In genomic region chr9:79518640-79519039, GRCm38 (mm10) we compare ENCODE assay signal across 18 mouse cellular contexts.
A peak's percentile ranks its signal among the peaks of the same experiment; 100 is the strongest.
DNase-seq lines count a peak whose midpoint lies in the region; ATAC-seq and TF ChIP-seq lines count a peak whose summit lies in the region.
"Had no signal": no experiment of that assay in that cellular context is flagged by ENCODE, and none has a peak within 500 bp of the region (broad histone marks: within the 10 kb centered on the region; RNA-seq: fewer than 3 reads in every experiment).

No protein-coding gene starts in this region.

- DNase-seq in heart, adult 11 months, result peak; percentile 93
- no peak for DNase-seq in heart, postnatal 25 days (ENCODE audit: low spot score)
- DNase-seq in kidney, postnatal 10 days, result peak; percentile 10
- DNase-seq in thymus, adult 18-20 months, result no peak
- DNase-seq in gastrocnemius, postnatal 25 days, result no peak
- no peak for DNase-seq in adrenal gland, adult 2 months
- DNase-seq: adrenal gland, postnatal 14 days; cerebellum, adult 18-20 months; forebrain, postnatal 0 days; layer of hippocampus, adult 9-11 months; lung, postnatal 10 days; right cerebral cortex, postnatal 25 days had no signal

- H3K4me1 ChIP-seq in embryonic fibroblast, embryonic 13.5 days (ENCODE audit: control insufficient read depth, insufficient read depth, low read length), result peaks cover 5% of the 10 kb centered on the region
- H3K4me1 ChIP-seq in heart, embryonic 13.5 days, result peaks cover 26% of the 10 kb centered on the region
- H3K4me1 ChIP-seq: embryonic facial prominence, embryonic 12.5 days; liver, embryonic 15.5 days had no signal

- H3K27ac ChIP-seq in embryonic fibroblast, embryonic 13.5 days (ENCODE audit: insufficient read depth, low read length), result 0 out of 2 replicates have a peak overlapping the region, but pooled peaks have one; percentile 2
- H3K27ac ChIP-seq in heart, embryonic 13.5 days (replicated peaks), result peak overlapping the region; percentile 90
- H3K27ac ChIP-seq: embryonic facial prominence, embryonic 12.5 days; kidney, postnatal 0 days; liver, embryonic 15.5 days had no signal

- intact Hi-C loops in heart, postnatal 25 days (cut with DNase I), result loop anchor here (10.0 kb wide), 1 partner anchor 196 kb away; the partner anchor contains the start of gene Col12a1

- no peaks in the 10 kb centered on the region for H3K27me3 ChIP-seq in heart, embryonic 13.5 days (replicated peaks)
- H3K27me3 ChIP-seq: CH12.LX; embryonic facial prominence, embryonic 12.5 days; liver, embryonic 15.5 days had no signal

- no peak for TF ChIP-seq CTCF in embryonic fibroblast, embryonic 13.5 days (IDR thresholded peaks at IDR 0.05; ENCODE audit: borderline replicate concordance, insufficient read depth, low read length)

- H3K36me3 ChIP-seq in heart, embryonic 13.5 days, result no peaks in the 10 kb centered on the region
- H3K36me3 ChIP-seq: embryonic facial prominence, embryonic 12.5 days; liver, embryonic 15.5 days had no signal

- ATAC-seq in heart, embryonic 13.5 days (ENCODE audit: extremely low read depth, insufficient number of reproducible peaks, low FRiP score, low TSS enrichment), result peak; percentile 71; the same call in 1 of the 2 replicates
- ATAC-seq: forebrain, postnatal 0 days had no signal

- TF ChIP-seq POLR2A in embryonic fibroblast, embryonic 13.5 days (IDR thresholded peaks at IDR 0.05; ENCODE audit: low read depth, low read length), result no peak

- no peak overlapping the region for H3K4me3 ChIP-seq in embryonic fibroblast, embryonic 13.5 days (ENCODE audit: insufficient read depth, low read length)
- peak overlapping the region; percentile 8; the same call in 1 of the 2 replicates for H3K4me3 ChIP-seq in heart, embryonic 13.5 days
- H3K4me3 ChIP-seq: embryonic facial prominence, embryonic 12.5 days; liver, embryonic 15.5 days had no signal

- 48% methylated on average over 1 of the region's 1 CpGs for WGBS in heart, embryonic 13.5 days

- peak overlapping the region; percentile 38 for H3K4me2 ChIP-seq in heart, embryonic 13.5 days
- H3K4me2 ChIP-seq: embryonic facial prominence, embryonic 12.5 days; liver, embryonic 15.5 days had no signal

- no peak overlapping the region for H3K9ac ChIP-seq in heart, embryonic 13.5 days
- H3K9ac ChIP-seq: embryonic facial prominence, embryonic 12.5 days; forebrain, postnatal 0 days; liver, embryonic 15.5 days had no signal

- no peaks in the 10 kb centered on the region for H3K9me3 ChIP-seq in heart, embryonic 13.5 days
- H3K9me3 ChIP-seq: embryonic facial prominence, embryonic 12.5 days; liver, embryonic 15.5 days had no signal

Comparison
In these comparisons a context has a peak if more than half of its experiments do, and no peak if none do; other contexts are left out.
1. DNase-seq: peak in heart, adult 11 months (single experiment) and kidney, postnatal 10 days (single experiment); none in heart, postnatal 25 days (single experiment), thymus, adult 18-20 months (0 of 2), gastrocnemius, postnatal 25 days (single experiment) and adrenal gland, adult 2 months (single experiment).